Mouse (Mus musculus) cerebellum, adult 2 months (tissue): ENCODE measurements at regions not wholly inside any gene's neighbourhood (a gene's known extent, or its start where the extent isn't known, plus 50 kb on each side); places are given as distances from the start of the nearest gene placed in this dataset.
A peak's percentile ranks its signal among the peaks of the same experiment; 100 is the strongest.

ENCODE experiments used
- CTCF ChIP-seq: fragments of 200-500 bp; IDR thresholded peaks from 2 replicates; pipeline ENCODE4 v1.5.1; 2011; ENCODE audit warnings: low read depth, mild to moderate bottlenecking, control low read depth, low read length, moderate library complexity, borderline replicate concordance; ENCODE audit not compliant: insufficient read depth
- POLR2A ChIP-seq: fragments of 200-500 bp; IDR thresholded peaks from 2 replicates; pipeline ENCODE4 v1.6.1; 2011; ENCODE audit warnings: low read length, control low read depth, borderline replicate concordance; ENCODE audit not compliant: insufficient read depth

DNA sequence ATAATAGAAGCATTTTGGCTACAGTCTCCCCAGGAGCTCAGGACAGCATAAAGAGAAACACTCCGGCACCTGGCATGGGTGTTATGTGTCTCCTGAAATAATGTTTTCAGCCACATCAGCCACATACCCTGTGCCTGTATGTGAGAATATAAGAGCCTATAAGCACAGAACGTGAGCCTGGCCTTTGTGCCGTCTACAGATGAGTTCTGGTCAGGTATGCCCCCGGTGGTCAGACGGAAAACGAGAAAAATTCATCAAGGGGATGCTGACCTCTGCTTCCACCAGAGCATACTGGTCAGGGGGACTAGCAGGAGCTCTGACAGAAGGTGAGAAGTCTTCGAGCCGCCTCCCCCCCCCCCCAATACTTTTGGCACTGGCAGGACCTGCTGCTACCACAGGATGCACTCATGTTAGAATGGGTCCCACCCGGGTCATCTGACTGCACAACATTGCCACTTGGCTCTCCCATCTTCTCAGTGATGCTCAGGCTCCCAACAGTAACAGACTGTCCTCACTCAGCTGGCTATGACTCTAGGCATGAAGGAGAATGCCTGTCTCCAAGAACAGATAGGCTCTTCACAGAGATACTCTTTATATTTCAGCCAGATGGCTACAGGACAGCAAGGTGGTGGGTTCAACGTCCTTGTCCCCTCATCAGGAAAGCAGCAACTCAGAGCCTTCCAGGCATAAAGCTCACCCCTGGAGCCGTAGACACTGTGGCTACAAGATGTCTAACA lies 401.2 kb upstream of the Jmjd1c start:
- TF ChIP-seq CTCF (peak; percentile 27; the same call in 1 of the 2 replicates), POLR2A (no peak)
